Mouse (Mus musculus): Measurements from ENCODE around the gene Psg16. TPM values are rescaled to one million over a fixed set of nuclear protein-coding genes. Genes with fewer than 3 reads are reported as not detected.

The Psg16 gene
- not detected in 2 replicates for polyA plus RNA-seq (2012; rRNA removed)

- no peaks in the 10 kb centered on the region for H3K27me3 ChIP-seq (ENCODE audit: control insufficient read depth, insufficient read depth, low read length)
- no peak within 1 kb of the TSS for H3K4me3 ChIP-seq (ENCODE audit: extremely low read depth, insufficient read depth, insufficient read length)
- TF ChIP-seq CTCF (IDR thresholded peaks at IDR 0.05; ENCODE audit: extremely low read depth, insufficient read depth, insufficient read length, insufficient replicate concordance), result peak; percentile 74; the same call in 1 of the 2 replicates
- no peak for TF ChIP-seq POLR2A (IDR thresholded peaks at IDR 0.05; ENCODE audit: low read depth, low read length)
- WGBS, result 57% methylated on average over 23 of the region's 23 CpGs
- peak in 1 of 2 experiments; percentile 48 for DNase-seq (ENCODE audit: low read depth in 1 of 2, low spot score in 2 of 2)
- no peak within 1 kb of the TSS for H3K27ac ChIP-seq (ENCODE audit: insufficient read depth, low read length)
- no peaks in the 10 kb centered on the region for H3K36me3 ChIP-seq (ENCODE audit: control insufficient read depth, insufficient read depth, low read length)
- no peaks in the 10 kb centered on the region for H3K4me1 ChIP-seq (ENCODE audit: control insufficient read depth, insufficient read depth, insufficient read length)
Observed at GRCm38 (mm10) chr7:17073904-17074615, at the start of gene Psg16. TSS of gene Psg16 (plus strand) at chr7:17074040.

GRCm38 (mm10) chr7:17024141-17024540, 49.7 kb upstream of the Psg16 start:
- Histone ChIP-seq H3K27ac (ENCODE audit: insufficient read depth, low read length) (peak overlapping the region; percentile 87), H3K27me3 (ENCODE audit: control insufficient read depth, insufficient read depth, low read length) (no peaks in the 10 kb centered on the region), H3K4me1 (ENCODE audit: control insufficient read depth, insufficient read depth, insufficient read length) (peaks cover 40% of the 10 kb centered on the region), H3K36me3 (ENCODE audit: control insufficient read depth, insufficient read depth, low read length) (peaks cover 25% of the 10 kb centered on the region), H3K4me3 (ENCODE audit: extremely low read depth, insufficient read depth, insufficient read length) (peak overlapping the region; percentile 51)
- TF ChIP-seq POLR2A (IDR thresholded peaks at IDR 0.05; ENCODE audit: low read depth, low read length), result no peak
- no peak for TF ChIP-seq CTCF (IDR thresholded peaks at IDR 0.05; ENCODE audit: extremely low read depth, insufficient read depth, insufficient read length, insufficient replicate concordance)
- DNase-seq (ENCODE audit: low read depth in 1 of 2, low spot score in 2 of 2), result no peak
- 23% methylated on average over 6 of the region's 6 CpGs for WGBS

GRCm38 (mm10) chr7:17024814-17025504, 48.9 kb upstream of the Psg16 start:
- Histone ChIP-seq H3K4me1 (ENCODE audit: control insufficient read depth, insufficient read depth, insufficient read length) (peaks cover 40% of the 10 kb centered on the region), H3K4me3 (ENCODE audit: extremely low read depth, insufficient read depth, insufficient read length) (peak overlapping the region; percentile 51), H3K27me3 (ENCODE audit: control insufficient read depth, insufficient read depth, low read length) (no peaks in the 10 kb centered on the region), H3K36me3 (ENCODE audit: control insufficient read depth, insufficient read depth, low read length) (peaks cover 22% of the 10 kb centered on the region), H3K27ac (ENCODE audit: insufficient read depth, low read length) (peak overlapping the region; percentile 87)
- DNase-seq (ENCODE audit: low read depth in 1 of 2, low spot score in 2 of 2), result peak; percentile 9 to 66
- 28% methylated on average over 10 of the region's 10 CpGs for WGBS
- TF ChIP-seq POLR2A (IDR thresholded peaks at IDR 0.05; ENCODE audit: low read depth, low read length), result no peak; the same call in 1 of the 2 replicates
- no peak for TF ChIP-seq CTCF (IDR thresholded peaks at IDR 0.05; ENCODE audit: extremely low read depth, insufficient read depth, insufficient read length, insufficient replicate concordance)

GRCm38 (mm10) chr7:17025505-17025894, 48.3 kb upstream of the Psg16 start:
- Histone ChIP-seq H3K27ac (ENCODE audit: insufficient read depth, low read length) (peak overlapping the region; percentile 87), H3K27me3 (ENCODE audit: control insufficient read depth, insufficient read depth, low read length) (no peaks in the 10 kb centered on the region), H3K36me3 (ENCODE audit: control insufficient read depth, insufficient read depth, low read length) (peaks cover 17% of the 10 kb centered on the region), H3K4me1 (ENCODE audit: control insufficient read depth, insufficient read depth, insufficient read length) (peaks cover 40% of the 10 kb centered on the region), H3K4me3 (ENCODE audit: extremely low read depth, insufficient read depth, insufficient read length) (no peak overlapping the region)
- 19% methylated on average over 4 of the region's 4 CpGs for WGBS
- TF ChIP-seq CTCF (IDR thresholded peaks at IDR 0.05; ENCODE audit: extremely low read depth, insufficient read depth, insufficient read length, insufficient replicate concordance), result no peak
- no peak for TF ChIP-seq POLR2A (IDR thresholded peaks at IDR 0.05; ENCODE audit: low read depth, low read length)
- DNase-seq (ENCODE audit: low read depth in 1 of 2, low spot score in 2 of 2), result no peak

- Histone ChIP-seq H3K4me1 (ENCODE audit: control insufficient read depth, insufficient read depth, insufficient read length) (peaks cover 40% of the 10 kb centered on the region), H3K27ac (ENCODE audit: insufficient read depth, low read length) (peak overlapping the region; percentile 87), H3K4me3 (ENCODE audit: extremely low read depth, insufficient read depth, insufficient read length) (peak overlapping the region; percentile 14; the same call in 1 of the 2 replicates), H3K36me3 (ENCODE audit: control insufficient read depth, insufficient read depth, low read length) (peaks cover 13% of the 10 kb centered on the region), H3K27me3 (ENCODE audit: control insufficient read depth, insufficient read depth, low read length) (no peaks in the 10 kb centered on the region)
- TF ChIP-seq POLR2A (IDR thresholded peaks at IDR 0.05; ENCODE audit: low read depth, low read length) (no peak), CTCF (IDR thresholded peaks at IDR 0.05; ENCODE audit: extremely low read depth, insufficient read depth, insufficient read length, insufficient replicate concordance) (no peak)
- 45% methylated on average over 9 of the region's 9 CpGs for WGBS
- no peak for DNase-seq (ENCODE audit: low read depth in 1 of 2, low spot score in 2 of 2)
Observed at GRCm38 (mm10) chr7:17025896-17026622, 47.8 kb upstream of the Psg16 start.

- 2% methylated on average over 24 of the region's 24 CpGs for WGBS
- peak; percentile 40 to 43 for DNase-seq (ENCODE audit: low read depth in 1 of 2, low spot score in 2 of 2)
- no peak; the same call in 1 of the 2 replicates for TF ChIP-seq CTCF (IDR thresholded peaks at IDR 0.05; ENCODE audit: extremely low read depth, insufficient read depth, insufficient read length, insufficient replicate concordance)
- TF ChIP-seq POLR2A (IDR thresholded peaks at IDR 0.05; ENCODE audit: low read depth, low read length), result no peak
- Histone ChIP-seq H3K4me3 (ENCODE audit: extremely low read depth, insufficient read depth, insufficient read length) (peak overlapping the region; percentile 97), H3K36me3 (ENCODE audit: control insufficient read depth, insufficient read depth, low read length) (peaks cover 6% of the 10 kb centered on the region), H3K4me1 (ENCODE audit: control insufficient read depth, insufficient read depth, insufficient read length) (peaks cover 40% of the 10 kb centered on the region), H3K27me3 (ENCODE audit: control insufficient read depth, insufficient read depth, low read length) (no peaks in the 10 kb centered on the region), H3K27ac (ENCODE audit: insufficient read depth, low read length) (peak overlapping the region; percentile 87)
Observed at GRCm38 (mm10) chr7:17026710-17027587, 46.9 kb upstream of the Psg16 start.

All from spleen, adult 2 months (tissue).